Mouse (Mus musculus): ENCODE measurements around the gene Ttc7b.

Gene Ttc7b

GRCm38 (mm10) chr12:100407371-100407770, 113.3 kb downstream of the Ttc7b start:
- no peak for DNase-seq

- DNase-seq: no peak
Observed at GRCm38 (mm10) chr12:100406094-100406493, 114.5 kb downstream of the Ttc7b start.

GRCm38 (mm10) chr12:100405512-100406030, 115.1 kb downstream of the Ttc7b start:
- DNase-seq: no peak

GRCm38 (mm10) chr12:100404430-100404829, 116.2 kb downstream of the Ttc7b start:
- DNase-seq: no peak

- no peak for DNase-seq
Observed at GRCm38 (mm10) chr12:100403005-100403324, 117.7 kb downstream of the Ttc7b start.

- DNase-seq: no peak
Observed at GRCm38 (mm10) chr12:100402296-100403004, 118.2 kb downstream of the Ttc7b start.

- DNase-seq: no peak
Observed at GRCm38 (mm10) chr12:100400119-100400518, 120.5 kb downstream of the Ttc7b start.

GRCm38 (mm10) chr12:100399126-100399727, 121.4 kb downstream of the Ttc7b start:
- no peak for DNase-seq

GRCm38 (mm10) chr12:100398268-100398943, 122.2 kb downstream of the Ttc7b start:
- no peak for DNase-seq

GRCm38 (mm10) chr12:100397432-100398146, 123.0 kb downstream of the Ttc7b start:
- no peak for DNase-seq

- no peak for DNase-seq
Observed at GRCm38 (mm10) chr12:100396806-100397205, 123.8 kb downstream of the Ttc7b start.

- no peak for DNase-seq
Observed at GRCm38 (mm10) chr12:100393532-100393931, 127.1 kb downstream of the Ttc7b start.

GRCm38 (mm10) chr12:100393109-100393508, 127.5 kb downstream of the Ttc7b start:
- DNase-seq: no peak

GRCm38 (mm10) chr12:100392466-100392865, 128.2 kb downstream of the Ttc7b start:
- no peak for DNase-seq

- DNase-seq: no peak
Observed at GRCm38 (mm10) chr12:100391890-100392289, 128.7 kb downstream of the Ttc7b start.

- DNase-seq: no peak
Observed at GRCm38 (mm10) chr12:100389878-100390710, 130.5 kb downstream of the Ttc7b start.

- no peak for DNase-seq
Observed at GRCm38 (mm10) chr12:100386259-100386658, 134.4 kb downstream of the Ttc7b start.

- no peak for DNase-seq
Observed at GRCm38 (mm10) chr12:100382526-100382925, 138.1 kb downstream of the Ttc7b start.

GRCm38 (mm10) chr12:100381941-100382340, 138.7 kb downstream of the Ttc7b start:
- DNase-seq: no peak

- no peak for DNase-seq
Observed at GRCm38 (mm10) chr12:100380697-100381291, 139.8 kb downstream of the Ttc7b start.

GRCm38 (mm10) chr12:100379833-100380232, 140.8 kb downstream of the Ttc7b start:
- DNase-seq: no peak

GRCm38 (mm10) chr12:100378266-100378665, 142.4 kb downstream of the Ttc7b start:
- DNase-seq: no peak

Data from thymus, adult 18-20 months (tissue).